Mouse (Mus musculus): Measurements from ENCODE around the gene Gpr153. TPM values are rescaled to one million over a fixed set of nuclear protein-coding genes. Genes with fewer than 3 reads are reported as not detected.

Gene Gpr153
- total and polyA plus RNA-seq, 3 experiments = 0.30 to 1.4 (median 0.70) TPM

- Histone ChIP-seq H3K27ac (ENCODE audit: insufficient read depth, low read depth) (no peak overlapping the region), H3K27me3 (replicated peaks) (peaks cover 6% of the 10 kb centered on the region), H3K4me3 (replicated peaks in 1 of 3; ENCODE audit: low read depth in 2 of 3, low read length in 2 of 3, poor library complexity in 1 of 3) (no peak overlapping the region), H3K4me2 (ENCODE audit: insufficient read depth, low read depth, poor library complexity, severe bottlenecking) (peak overlapping the region; percentile 89; the same call in 1 of the 2 replicates), H3K4me1 (ENCODE audit: control insufficient read depth in 1 of 2, insufficient read depth in 2 of 2) (peaks cover 9 to 31% of the 10 kb centered on the region in 2 experiments; a peak in 3 of 4 replicates), H3K79me2 (replicated peaks; ENCODE audit: control insufficient read depth, extremely low read depth, insufficient read depth, poor library complexity, severe bottlenecking) (peaks cover 5% of the 10 kb centered on the region; the same call in 1 of the 2 replicates), H3K9me3 (replicated peaks; ENCODE audit: low read length) (no peaks in the 10 kb centered on the region), H3K9ac (ENCODE audit: insufficient read depth, low read depth) (no peak overlapping the region; the same call in 1 of the 2 replicates), H3K36me3 (replicated peaks in 1 of 2; ENCODE audit: control insufficient read depth in 1 of 2, insufficient read depth in 1 of 2, low read length in 1 of 2) (peaks cover 38 to 47% of the 10 kb centered on the region in 2 experiments)
- no peak for DNase-seq (ENCODE audit: extremely low read depth)
- dilution Hi-C loops (cut with MboI; ENCODE audit: extremely low pct_ligation_motif_present, extremely low pct_unique_long_range_greater_than_20kb, low sequenced_read_pairs) (no loop called here), in situ Hi-C loops (cut with MboI; ENCODE audit: low pct_ligation_motif_present, low pct_unique_long_range_greater_than_20kb, low sequenced_read_pairs) (loop anchor here (25.0 kb wide), 1 partner anchor 1813 kb away; no protein-coding TSS in a partner anchor)
- TF ChIP-seq PAX5 (IDR thresholded peaks at IDR 0.05; ENCODE audit: low read length) (no peak), RAD21 (IDR thresholded peaks at IDR 0.05; ENCODE audit: low read depth, low read length) (no peak), BHLHE40 (IDR thresholded peaks at IDR 0.05; ENCODE audit: low read depth, low read length) (no peak), CHD2 (IDR thresholded peaks at IDR 0.05; ENCODE audit: low read length) (no peak), EP300 (IDR thresholded peaks at IDR 0.05; ENCODE audit: low read length) (no peak), SIN3A (IDR thresholded peaks at IDR 0.05; ENCODE audit: low read length) (no peak), JUN (IDR thresholded peaks at IDR 0.05; ENCODE audit: insufficient read depth, low read depth, low read length) (no peak), MAFK (IDR thresholded peaks at IDR 0.05; ENCODE audit: insufficient replicate concordance, low read length) (no peak), CTCF (conservative IDR thresholded peaks at IDR 0.05 in 1 of 2, IDR thresholded peaks at IDR 0.05 in 1 of 2; ENCODE audit: low read depth in 2 of 2, low read length in 2 of 2) (no peak), POLR2A (IDR thresholded peaks at IDR 0.05; ENCODE audit: low read depth, low read length) (no peak), MEF2A (IDR thresholded peaks at IDR 0.05; ENCODE audit: borderline replicate concordance, low read depth, low read length) (no peak), NRF1 (IDR thresholded peaks at IDR 0.05; ENCODE audit: low read depth, low read length) (no peak), ETS1 (conservative IDR thresholded peaks at IDR 0.05; ENCODE audit: low read depth, low read length) (no peak), MAX (IDR thresholded peaks at IDR 0.05; ENCODE audit: low read length) (no peak), SMC3 (IDR thresholded peaks at IDR 0.05; ENCODE audit: low read depth, low read length) (no peak), E2F4 (IDR thresholded peaks at IDR 0.05; ENCODE audit: insufficient replicate concordance, low read depth, low read length) (no peak), KAT2A (IDR thresholded peaks at IDR 0.05; ENCODE audit: insufficient replicate concordance, low read length) (no peak)
Measured at GRCm38 (mm10) chr4:152298836-152299235, 24.8 kb downstream of the Gpr153 start.

- H3K36me3 ChIP-seq (replicated peaks in 1 of 2; ENCODE audit: control insufficient read depth in 1 of 2, insufficient read depth in 1 of 2, low read length in 1 of 2) = peaks cover 44 to 62% of the 10 kb centered on the region in 2 experiments
- no peaks in the 10 kb centered on the region for H3K9me3 ChIP-seq (replicated peaks; ENCODE audit: low read length)
- TF ChIP-seq CHD2 (IDR thresholded peaks at IDR 0.05; ENCODE audit: low read length) = no peak
- no peak for TF ChIP-seq KAT2A (IDR thresholded peaks at IDR 0.05; ENCODE audit: insufficient replicate concordance, low read length)
- TF ChIP-seq IRF4 (IDR thresholded peaks at IDR 0.05; ENCODE audit: low read depth, low read length) = no peak
- in situ Hi-C loops (cut with MboI; ENCODE audit: low pct_ligation_motif_present, low pct_unique_long_range_greater_than_20kb, low sequenced_read_pairs) = no loop called here
- no peak for DNase-seq (ENCODE audit: extremely low read depth)
- peaks cover under 1% of the 10 kb centered on the region for H3K27me3 ChIP-seq (replicated peaks)
- H3K4me3 ChIP-seq (replicated peaks in 1 of 3; ENCODE audit: low read depth in 2 of 3, low read length in 2 of 3, poor library complexity in 1 of 3) = no peak overlapping the region
- H3K27ac ChIP-seq (ENCODE audit: insufficient read depth, low read depth) = no peak overlapping the region
- peaks cover 9 to 31% of the 10 kb centered on the region in 2 experiments; a peak in 3 of 4 replicates for H3K4me1 ChIP-seq (ENCODE audit: control insufficient read depth in 1 of 2, insufficient read depth in 2 of 2)
- H3K4me2 ChIP-seq (ENCODE audit: insufficient read depth, low read depth, poor library complexity, severe bottlenecking) = no peak overlapping the region
- no peak overlapping the region for H3K9ac ChIP-seq (ENCODE audit: insufficient read depth, low read depth)
- dilution Hi-C loops (cut with MboI; ENCODE audit: extremely low pct_ligation_motif_present, extremely low pct_unique_long_range_greater_than_20kb, low sequenced_read_pairs) = no loop called here
- H3K79me2 ChIP-seq (replicated peaks; ENCODE audit: control insufficient read depth, extremely low read depth, insufficient read depth, poor library complexity, severe bottlenecking) = peaks cover 5% of the 10 kb centered on the region; the same call in 1 of the 2 replicates
Measured at GRCm38 (mm10) chr4:152300375-152300774, 26.3 kb downstream of the Gpr153 start.

Data from CH12.LX (cell line).